Mouse (Mus musculus) myocyte (in vitro differentiated cells): ENCODE measurements around the gene Slc7a7.

Experiments used
- E2F4 ChIP-seq: IDR thresholded peaks from one replicate; pipeline ENCODE4 v1.6.1; 2011; ENCODE audit warnings: mild to moderate bottlenecking, control low read depth, moderate library complexity; ENCODE audit not compliant: insufficient read depth
- MAX ChIP-seq: IDR thresholded peaks from one replicate; pipeline ENCODE4 v1.6.1; 2011; ENCODE audit warnings: low read depth, mild to moderate bottlenecking, control low read depth
- MYOG ChIP-seq, 3 experiments: IDR thresholded peaks; one replicate each; pipeline ENCODE4 v1.6.1; 2011; ENCODE audit warnings: control low read depth in 2 of 3, low read depth in 2 of 3, mild to moderate bottlenecking in 2 of 3; ENCODE audit not compliant: insufficient read length in 2 of 3, control insufficient read depth in 1 of 3, insufficient read depth in 1 of 3
- POLR2A ChIP-seq: IDR thresholded peaks from one replicate; pipeline ENCODE4 v1.6.1; 2011; ENCODE audit warnings: low read depth, mild to moderate bottlenecking, control low read depth, moderate library complexity; ENCODE audit not compliant: insufficient read length
- TCF12 ChIP-seq: IDR thresholded peaks from one replicate; pipeline ENCODE4 v1.6.1; 2011; ENCODE audit warnings: mild to moderate bottlenecking, control low read depth; ENCODE audit not compliant: poor library complexity, insufficient read depth, severe bottlenecking
- USF1 ChIP-seq: IDR thresholded peaks from one replicate; pipeline ENCODE4 v1.6.1; 2011; ENCODE audit warnings: low read depth, mild to moderate bottlenecking, control low read depth, moderate library complexity

DNA sequence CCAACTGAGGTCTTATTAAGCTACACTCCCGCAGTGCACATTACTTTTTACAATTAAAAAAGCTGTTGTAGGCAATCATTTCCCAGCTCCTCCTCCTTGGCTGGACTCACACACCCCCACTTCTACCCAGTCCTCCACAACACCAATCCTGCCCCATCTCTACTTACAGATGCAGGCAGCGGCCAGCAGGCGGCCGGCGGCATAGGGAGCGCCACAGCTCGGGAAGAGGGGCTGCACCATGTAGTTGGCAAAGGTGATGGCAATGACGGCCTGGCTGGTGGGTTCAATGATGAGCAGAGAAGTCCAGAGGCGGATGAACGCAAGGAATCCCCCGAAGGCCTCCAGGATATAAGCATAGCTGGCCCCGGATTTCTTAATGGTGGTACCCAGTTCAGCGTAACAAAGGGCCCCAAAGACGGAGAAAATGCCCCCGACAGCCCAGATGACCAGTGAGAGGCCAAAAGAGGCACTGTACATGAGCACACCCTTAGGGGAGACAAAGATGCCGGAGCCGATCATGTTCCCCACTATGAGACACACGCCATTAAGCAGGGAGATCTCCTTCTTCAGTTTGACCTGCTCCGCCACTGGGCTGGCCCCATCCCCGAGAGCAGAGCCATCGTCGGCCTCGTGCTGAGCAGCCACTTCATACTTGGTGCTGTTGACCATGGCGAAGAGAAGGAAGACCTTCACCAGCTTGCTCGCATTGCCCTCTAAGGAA lies 9.1 kb downstream of the Slc7a7 start:
- TF ChIP-seq POLR2A, result no peak
- no peak for TF ChIP-seq E2F4
- no peak for TF ChIP-seq TCF12
- TF ChIP-seq MYOG (IDR thresholded peaks at IDR 0.05; ENCODE audit: control insufficient read depth in 1 of 3, insufficient read depth in 1 of 3, insufficient read length in 2 of 3, low read depth in 2 of 3), result no peak
- no peak for TF ChIP-seq MAX
- TF ChIP-seq USF1, result no peak
